Mouse (Mus musculus): ENCODE measurements around the gene Ifitm5. TPM values are rescaled to one million over a fixed set of nuclear protein-coding genes. Genes with fewer than 3 reads are reported as not detected.
"Not testable (repeated sequence)": the region's sequence is repeated elsewhere in the genome, so short reads cannot be mapped to it uniquely, and the experiment has no call there.

Gene Ifitm5
- polyA plus RNA-seq, 1 experiment from 2014 or later: 1.6 TPM

GRCm38 (mm10) chr7:140989022-140989421 is 38.9 kb upstream of the Ifitm5 start:
- no peak overlapping the region for H3K4me3 ChIP-seq (ENCODE audit: low read depth, low read length)
- no peak overlapping the region for H3K27ac ChIP-seq (ENCODE audit: low read length)
- no peak overlapping the region for H3K4me2 ChIP-seq (replicated peaks; ENCODE audit: low read depth, low read length)
- H3K9ac ChIP-seq (replicated peaks; ENCODE audit: low read depth): no peak overlapping the region
- H3K36me3 ChIP-seq (ENCODE audit: insufficient read depth, low read length): no peaks in the 10 kb centered on the region
- WGBS: 57% methylated on average over 4 of the region's 4 CpGs
- H3K4me1 ChIP-seq (ENCODE audit: insufficient read depth, low read depth, low read length): no peaks in the 10 kb centered on the region; the same call in 1 of the 2 replicates
- no peaks in the 10 kb centered on the region for H3K27me3 ChIP-seq (replicated peaks; ENCODE audit: insufficient read depth, low read length)
- no peak for TF ChIP-seq EP300 (IDR thresholded peaks at IDR 0.05)
- TF ChIP-seq CTCF (IDR thresholded peaks at IDR 0.05): no peak
- H3K9me3 ChIP-seq (ENCODE audit: low read length): peaks cover 3% of the 10 kb centered on the region; the same call in 1 of the 2 replicates
- no peak for DNase-seq (ENCODE audit: low spot score)
- no peak for ATAC-seq

- ATAC-seq (no peak), DNase-seq (ENCODE audit: low spot score) (no peak)
- Histone ChIP-seq H3K27me3 (replicated peaks; ENCODE audit: insufficient read depth, low read length) (no peaks in the 10 kb centered on the region), H3K9ac (replicated peaks; ENCODE audit: low read depth) (no peak overlapping the region), H3K27ac (ENCODE audit: low read length) (no peak overlapping the region), H3K9me3 (ENCODE audit: low read length) (peaks cover 3% of the 10 kb centered on the region; the same call in 1 of the 2 replicates), H3K36me3 (ENCODE audit: insufficient read depth, low read length) (no peaks in the 10 kb centered on the region), H3K4me2 (replicated peaks; ENCODE audit: low read depth, low read length) (no peak overlapping the region), H3K4me1 (ENCODE audit: insufficient read depth, low read depth, low read length) (no peaks in the 10 kb centered on the region; the same call in 1 of the 2 replicates), H3K4me3 (ENCODE audit: low read depth, low read length) (no peak overlapping the region)
- TF ChIP-seq CTCF (IDR thresholded peaks at IDR 0.05): no peak
- TF ChIP-seq EP300 (IDR thresholded peaks at IDR 0.05): no peak
- 78% methylated on average over 17 of the region's 17 CpGs for WGBS
These were observed 37.4 kb upstream of the Ifitm5 start for GRCm38 (mm10) chr7:140987182-140988138.

- no peak overlapping the region for H3K27ac ChIP-seq (ENCODE audit: low read length)
- no peak for DNase-seq (ENCODE audit: low spot score)
- WGBS: 72% methylated on average over 7 of the region's 7 CpGs
These were observed 32.9 kb upstream of the Ifitm5 start for GRCm38 (mm10) chr7:140982971-140983370.

DNA sequence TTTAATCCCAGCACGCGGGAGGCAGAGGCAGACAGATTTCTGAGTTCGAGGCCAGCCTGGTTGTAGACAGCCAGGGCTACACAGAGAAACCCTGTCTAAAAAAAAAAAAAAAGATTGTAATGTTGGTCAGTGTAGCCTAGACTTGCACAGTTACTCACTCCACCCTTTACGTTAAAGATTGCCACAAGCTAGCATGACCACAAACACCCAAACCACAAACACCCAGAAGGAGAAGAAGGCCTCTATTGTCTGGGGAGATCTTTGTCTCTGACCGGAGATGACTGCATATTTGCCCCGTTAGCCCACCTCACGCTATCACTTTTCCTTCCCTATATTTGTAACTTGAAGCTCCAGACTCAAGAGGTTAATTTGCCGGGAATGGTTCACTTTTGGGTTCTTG is 31.6 kb upstream of the Ifitm5 start:
- H3K4me2 ChIP-seq (replicated peaks; ENCODE audit: low read depth, low read length): no peak overlapping the region
- H3K4me3 ChIP-seq (ENCODE audit: low read depth, low read length): no peak overlapping the region
- H3K9ac ChIP-seq (replicated peaks; ENCODE audit: low read depth): no peak overlapping the region
- TF ChIP-seq CTCF (IDR thresholded peaks at IDR 0.05): no peak
- TF ChIP-seq EP300 (IDR thresholded peaks at IDR 0.05): no peak
- H3K9me3 ChIP-seq (ENCODE audit: low read length): peaks cover 3% of the 10 kb centered on the region; the same call in 1 of the 2 replicates
- no peaks in the 10 kb centered on the region for H3K27me3 ChIP-seq (replicated peaks; ENCODE audit: insufficient read depth, low read length)
- ATAC-seq (no peak), DNase-seq (ENCODE audit: low spot score) (no peak)
- WGBS: 86% methylated on average over 8 of the region's 8 CpGs
- no peaks in the 10 kb centered on the region for H3K36me3 ChIP-seq (ENCODE audit: insufficient read depth, low read length)
- no peaks in the 10 kb centered on the region for H3K4me1 ChIP-seq (ENCODE audit: insufficient read depth, low read depth, low read length)
- H3K27ac ChIP-seq (ENCODE audit: low read length): no peak overlapping the region

More at GRCm38 (mm10) chr7:140982971-140983370, 32.9 kb upstream of the Ifitm5 start:
- Histone ChIP-seq H3K4me1 (ENCODE audit: insufficient read depth, low read depth, low read length) (no peaks in the 10 kb centered on the region), H3K27me3 (replicated peaks; ENCODE audit: insufficient read depth, low read length) (no peaks in the 10 kb centered on the region), H3K9me3 (ENCODE audit: low read length) (peaks cover 3% of the 10 kb centered on the region; the same call in 1 of the 2 replicates), H3K36me3 (ENCODE audit: insufficient read depth, low read length) (no peaks in the 10 kb centered on the region), H3K4me3 (ENCODE audit: low read depth, low read length) (no peak overlapping the region), H3K4me2 (replicated peaks; ENCODE audit: low read depth, low read length) (no peak overlapping the region), H3K9ac (replicated peaks; ENCODE audit: low read depth) (no peak overlapping the region)
- no peak for TF ChIP-seq CTCF (IDR thresholded peaks at IDR 0.05)
- no peak for TF ChIP-seq EP300 (IDR thresholded peaks at IDR 0.05)
- ATAC-seq: no peak

DNA sequence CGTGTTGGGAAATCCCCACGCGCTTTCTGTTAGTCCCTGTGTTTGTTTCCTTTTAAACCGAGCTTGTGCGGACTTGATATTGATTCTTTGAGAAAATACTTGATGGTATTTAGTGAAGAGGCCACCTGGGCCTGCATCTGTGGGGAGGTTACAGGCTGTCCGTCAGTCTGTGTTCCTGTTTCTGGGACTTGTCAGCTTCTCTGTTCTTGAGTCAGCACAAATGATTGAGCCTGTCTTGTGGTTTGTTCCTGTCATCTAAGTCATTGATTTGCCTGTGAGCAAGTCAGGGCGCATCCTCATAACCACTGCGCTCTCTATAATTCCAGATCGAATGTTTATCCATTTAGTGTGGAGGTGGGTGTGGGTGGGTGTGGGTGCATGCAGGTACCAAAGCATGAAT is 26.6 kb upstream of the Ifitm5 start:
- not testable (repeated sequence) for H3K4me2 ChIP-seq (replicated peaks; ENCODE audit: low read depth, low read length); DNase-seq (ENCODE audit: low spot score); H3K9me3 ChIP-seq (ENCODE audit: low read length); H3K27me3 ChIP-seq (replicated peaks; ENCODE audit: insufficient read depth, low read length); H3K4me3 ChIP-seq (ENCODE audit: low read depth, low read length); H3K36me3 ChIP-seq (ENCODE audit: insufficient read depth, low read length); ATAC-seq; H3K9ac ChIP-seq (replicated peaks; ENCODE audit: low read depth); H3K27ac ChIP-seq (ENCODE audit: low read length); H3K4me1 ChIP-seq (ENCODE audit: insufficient read depth, low read depth, low read length)
- WGBS: 80% methylated on average over 9 of the region's 9 CpGs

DNA sequence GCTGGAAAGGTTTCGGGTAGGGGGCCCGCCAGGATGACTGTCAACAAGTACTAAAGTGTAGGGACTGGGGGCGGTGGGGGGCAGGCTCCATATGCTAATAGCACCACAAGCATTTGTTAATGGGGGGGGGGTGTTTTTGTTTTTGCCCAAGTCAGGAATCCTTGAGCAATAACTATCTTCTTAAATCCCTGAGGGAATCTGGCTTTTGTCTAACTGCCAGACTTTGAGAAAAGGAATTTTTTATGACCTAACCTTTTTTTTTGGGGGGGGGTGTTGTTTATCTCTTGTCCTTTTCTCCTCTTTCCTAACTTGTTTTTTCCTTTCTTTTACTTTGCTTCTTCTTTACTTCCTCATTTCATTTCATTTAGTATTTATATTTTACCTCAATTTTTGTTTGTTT is 25.4 kb upstream of the Ifitm5 start:
- Histone ChIP-seq H3K4me2 (replicated peaks; ENCODE audit: low read depth, low read length) (no peak overlapping the region), H3K9ac (replicated peaks; ENCODE audit: low read depth) (no peak overlapping the region), H3K9me3 (ENCODE audit: low read length) (no peaks in the 10 kb centered on the region), H3K4me1 (ENCODE audit: insufficient read depth, low read depth, low read length) (peaks cover 5% of the 10 kb centered on the region; the same call in 1 of the 2 replicates), H3K4me3 (ENCODE audit: low read depth, low read length) (no peak overlapping the region), H3K27me3 (replicated peaks; ENCODE audit: insufficient read depth, low read length) (no peaks in the 10 kb centered on the region), H3K27ac (ENCODE audit: low read length) (peak overlapping the region; percentile 71), H3K36me3 (ENCODE audit: insufficient read depth, low read length) (no peaks in the 10 kb centered on the region)
- WGBS: 42% methylated on average over 3 of the region's 3 CpGs
- no peak; the same call in 1 of the 2 replicates for ATAC-seq
- TF ChIP-seq EP300 (IDR thresholded peaks at IDR 0.05): no peak
- TF ChIP-seq CTCF (IDR thresholded peaks at IDR 0.05): no peak
- peak; percentile 81 for DNase-seq (ENCODE audit: low spot score)

Measured in lung, postnatal 0 days (tissue).